Mouse (Mus musculus): ENCODE measurements around the gene 4921524J17Rik. TPM values are rescaled to one million over a fixed set of nuclear protein-coding genes. Genes with fewer than 3 reads are reported as not detected.

4921524J17Rik gene
- total RNA-seq, 2 experiments from 2014 or later: 17.9 to 21.6 TPM

Other genes starting within 250 kb of the 4921524J17Rik start
- not detected for gene Olfr371, start 206.8 kb downstream of the 4921524J17Rik start, total RNA-seq (2021)
- gene Orc6, start 133.2 kb downstream of the 4921524J17Rik start, total RNA-seq (2021): 10 to 100 TPM; 16.6 to 16.7 TPM
- gene Vps35, start 133.0 kb downstream of the 4921524J17Rik start, total RNA-seq (2021): 10 to 100 TPM; 70.1 to 77.5 TPM
- 100 to 1,000 TPM; 274 to 314 TPM for gene Mylk3, start 46.5 kb downstream of the 4921524J17Rik start, total RNA-seq (2021)
- 10 to 100 TPM; 18.8 to 20.3 TPM for gene Gpt2, start 59.7 kb upstream of the 4921524J17Rik start, total RNA-seq (2021)
- gene Dnaja2, start 122.5 kb upstream of the 4921524J17Rik start, total RNA-seq (2021): 100 to 1,000 TPM; 202 to 232 TPM